Mouse (Mus musculus) stomach, embryonic 15.5 days (tissue): Measurements from ENCODE around the gene Necab3. TPM values are rescaled to one million over a fixed set of nuclear protein-coding genes. Genes with fewer than 3 reads are reported as not detected.
A peak's percentile ranks its signal among the peaks of the same experiment; 100 is the strongest.

ENCODE experiments used
- ATAC-seq: fragments of 200-750 bp; cut with Nextera tagmentation; 2 replicates; pipeline ENCODE4 v1.8.0; 2017; ENCODE audit warnings: low read depth, moderate number of reproducible peaks, moderate TSS enrichment; ENCODE audit not compliant: insufficient read depth, low FRiP score
- H3K27ac ChIP-seq: fragments of 300-500 bp; sonication (generic); 2 replicates; pipeline ENCODE4 v1.5.1; 2015; ENCODE audit warnings: mild to moderate bottlenecking, inconsistent platforms
- H3K27me3 ChIP-seq: fragments of 300-500 bp; sonication (generic); replicated peaks from 2 replicates; pipeline ENCODE4 v1.6.1; 2015; ENCODE audit warnings: inconsistent platforms
- H3K36me3 ChIP-seq: fragments of 300-500 bp; sonication (generic); 2 replicates; pipeline ENCODE4 v1.6.1; 2015; ENCODE audit warnings: inconsistent platforms
- H3K4me1 ChIP-seq: fragments of 300-500 bp; sonication (generic); 2 replicates; pipeline ENCODE4 v1.6.1; 2015; ENCODE audit warnings: inconsistent platforms
- H3K4me2 ChIP-seq: fragments of 300-500 bp; sonication (generic); 2 replicates; pipeline ENCODE4 v1.6.1; 2015; ENCODE audit warnings: mild to moderate bottlenecking, inconsistent platforms
- H3K4me3 ChIP-seq: fragments of 300-500 bp; sonication (generic); replicated peaks from 2 replicates; pipeline ENCODE4 v1.5.1; 2015; ENCODE audit warnings: inconsistent platforms
- H3K9ac ChIP-seq: fragments of 300-500 bp; sonication (generic); 2 replicates; pipeline ENCODE4 v1.6.1; 2015; ENCODE audit warnings: inconsistent platforms
- H3K9me3 ChIP-seq: fragments of 300-500 bp; sonication (generic); 2 replicates; pipeline ENCODE4 v1.6.1; 2016; ENCODE audit warnings: inconsistent platforms
- WGBS: fragments of 180-500 bp; shearing (Covaris S2); methylation state at CpG from one replicate; pipeline ENCODE4 v1.1.7; 2015; 5-methylcytosine and 5-hydroxymethylcytosine counted together
- polyA plus RNA-seq: library from polyadenylated mRNA; unstranded; fragments of >200 nt; fragmentation: Nextera tagmentation; extraction: Ambion mirVana; gene quantifications from 2 replicates; pipeline ENCODE4 v1.2.1, GENCODE M21; 2015

The Necab3 gene
- polyA plus RNA-seq, 1 experiment from 2014 or later: 2.5 TPM

DNA sequence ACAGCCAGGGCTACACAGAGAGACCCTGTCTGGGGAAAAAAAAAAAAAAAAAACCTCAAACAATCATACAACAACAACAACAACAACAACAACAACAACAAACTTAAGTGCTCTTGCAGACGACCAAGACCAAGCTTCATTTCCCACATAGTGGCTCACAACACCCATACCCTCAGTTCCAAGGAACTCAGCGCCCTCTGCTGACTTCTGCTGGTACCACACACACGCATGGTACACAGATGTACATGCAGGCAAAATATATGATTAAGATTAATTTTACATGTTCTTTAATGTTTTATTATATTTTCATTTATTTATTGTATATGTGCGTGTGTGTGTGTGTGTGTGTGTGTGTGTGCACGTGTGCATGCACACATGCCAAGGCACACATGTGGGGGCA, 27.7 kb upstream of the Necab3 start:
- H3K4me3 ChIP-seq: no peak overlapping the region
- peaks cover 5% of the 10 kb centered on the region for H3K36me3 ChIP-seq
- H3K4me1 ChIP-seq: peaks cover 4% of the 10 kb centered on the region; the same call in 1 of the 2 replicates
- no peak overlapping the region for H3K4me2 ChIP-seq
- no peak for ATAC-seq
- H3K9ac ChIP-seq: no peak overlapping the region
- 75% methylated on average over 5 of the region's 5 CpGs for WGBS
- H3K9me3 ChIP-seq: no peaks in the 10 kb centered on the region
- no peak overlapping the region for H3K27ac ChIP-seq
- H3K27me3 ChIP-seq: no peaks in the 10 kb centered on the region

- peaks cover 4% of the 10 kb centered on the region; the same call in 1 of the 2 replicates for H3K4me1 ChIP-seq
These were observed 26.4 kb upstream of the Necab3 start for GRCm38 (mm10) chr2:154584931-154585601.

GRCm38 (mm10) chr2:154583906-154584872, 25.5 kb upstream of the Necab3 start:
- 50% methylated on average over 15 of the region's 15 CpGs for WGBS
- no peaks in the 10 kb centered on the region for H3K27me3 ChIP-seq
- H3K27ac ChIP-seq: no peak overlapping the region
- peaks cover 5% of the 10 kb centered on the region for H3K36me3 ChIP-seq
- H3K9ac ChIP-seq: no peak overlapping the region
- H3K9me3 ChIP-seq: no peaks in the 10 kb centered on the region
- H3K4me1 ChIP-seq: peaks cover 4% of the 10 kb centered on the region; the same call in 1 of the 2 replicates
- H3K4me3 ChIP-seq: no peak overlapping the region
- no peak overlapping the region for H3K4me2 ChIP-seq
- peak; percentile 67; the same call in 1 of the 2 replicates for ATAC-seq

More at GRCm38 (mm10) chr2:154584931-154585601, 26.4 kb upstream of the Necab3 start:
- H3K36me3 ChIP-seq: peaks cover 5% of the 10 kb centered on the region
- no peaks in the 10 kb centered on the region for H3K27me3 ChIP-seq
- no peaks in the 10 kb centered on the region for H3K9me3 ChIP-seq
- 69% methylated on average over 17 of the region's 17 CpGs for WGBS
- no peak for ATAC-seq
- no peak overlapping the region for H3K4me3 ChIP-seq
- H3K4me2 ChIP-seq: no peak overlapping the region
- no peak overlapping the region for H3K9ac ChIP-seq
- H3K27ac ChIP-seq: no peak overlapping the region

- Histone ChIP-seq H3K27me3 (no peaks in the 10 kb centered on the region), H3K9ac (no peak overlapping the region), H3K4me3 (no peak overlapping the region), H3K9me3 (no peaks in the 10 kb centered on the region), H3K4me1 (peaks cover 4% of the 10 kb centered on the region; the same call in 1 of the 2 replicates), H3K27ac (no peak overlapping the region), H3K4me2 (no peak overlapping the region), H3K36me3 (no peaks in the 10 kb centered on the region)
- no peak for ATAC-seq
- 68% methylated on average over 1 of the region's 1 CpGs for WGBS
These were observed 22.7 kb upstream of the Necab3 start for GRCm38 (mm10) chr2:154581421-154581820.

DNA sequence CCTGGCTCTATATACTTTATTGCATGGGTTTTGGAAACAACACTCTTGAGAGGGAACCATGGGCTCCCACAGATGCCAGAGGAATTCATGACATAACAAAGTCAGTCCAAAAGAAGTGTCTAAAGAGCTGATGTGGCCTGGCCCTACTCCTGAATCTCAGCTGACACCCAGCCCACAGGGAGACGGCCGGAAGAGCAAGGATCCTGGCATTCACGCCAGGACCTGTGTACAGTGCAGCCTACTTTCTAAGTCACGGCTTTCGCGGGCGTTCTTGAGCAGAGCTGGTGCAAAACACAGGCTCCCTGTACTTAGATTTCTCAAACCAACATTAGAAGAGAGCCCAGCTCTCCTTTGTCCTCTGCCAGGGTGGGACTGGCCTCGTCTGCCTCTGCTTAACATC, 21.9 kb upstream of the Necab3 start:
- ATAC-seq: no peak
- WGBS: 77% methylated on average over 8 of the region's 8 CpGs
- H3K27ac ChIP-seq: no peak overlapping the region

DNA sequence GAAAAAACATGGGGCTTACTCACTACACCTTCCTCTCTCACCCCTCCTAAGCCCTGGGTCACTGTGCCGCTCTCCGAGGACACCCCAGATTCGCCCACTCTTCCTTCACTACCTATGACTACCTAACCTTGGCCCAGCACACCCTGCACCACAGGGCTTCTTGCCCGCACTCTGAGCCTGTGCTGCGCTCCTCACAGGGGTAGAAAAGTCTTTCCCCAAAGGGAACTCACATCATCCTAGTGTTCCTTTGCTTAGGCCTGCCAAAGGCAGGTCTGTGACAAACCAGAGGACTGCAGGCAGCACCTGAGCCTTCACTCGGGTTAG, 19.0 kb upstream of the Necab3 start:
- no peak overlapping the region for H3K27ac ChIP-seq
- no peak overlapping the region for H3K9ac ChIP-seq
- no peaks in the 10 kb centered on the region for H3K36me3 ChIP-seq
- 88% methylated on average over 6 of the region's 6 CpGs for WGBS
- H3K27me3 ChIP-seq: no peaks in the 10 kb centered on the region
- H3K9me3 ChIP-seq: no peaks in the 10 kb centered on the region
- H3K4me3 ChIP-seq: no peak overlapping the region
- no peak overlapping the region for H3K4me2 ChIP-seq
- H3K4me1 ChIP-seq: no peaks in the 10 kb centered on the region
- no peak for ATAC-seq

More for the DNA sequence above, 21.9 kb upstream of the Necab3 start:
- Histone ChIP-seq H3K4me1 (peaks cover 4% of the 10 kb centered on the region; the same call in 1 of the 2 replicates), H3K4me3 (no peak overlapping the region), H3K9ac (no peak overlapping the region), H3K4me2 (no peak overlapping the region), H3K9me3 (no peaks in the 10 kb centered on the region), H3K36me3 (no peaks in the 10 kb centered on the region), H3K27me3 (no peaks in the 10 kb centered on the region)

- H3K4me1 ChIP-seq: no peaks in the 10 kb centered on the region
- H3K27ac ChIP-seq: no peak overlapping the region
- H3K9ac ChIP-seq: no peak overlapping the region
- no peaks in the 10 kb centered on the region for H3K36me3 ChIP-seq
- no peak overlapping the region for H3K4me3 ChIP-seq
- no peak overlapping the region for H3K4me2 ChIP-seq
- WGBS: 63% methylated on average over 12 of the region's 12 CpGs
- H3K9me3 ChIP-seq: no peaks in the 10 kb centered on the region
- no peak for ATAC-seq
- no peaks in the 10 kb centered on the region for H3K27me3 ChIP-seq
These were observed 18.4 kb upstream of the Necab3 start for GRCm38 (mm10) chr2:154576876-154577743.

GRCm38 (mm10) chr2:154574271-154574670, 15.6 kb upstream of the Necab3 start:
- WGBS: 79% methylated on average over 7 of the region's 7 CpGs
- ATAC-seq: no peak
- no peaks in the 10 kb centered on the region for H3K36me3 ChIP-seq

GRCm38 (mm10) chr2:154572996-154573395, 14.3 kb upstream of the Necab3 start:
- Histone ChIP-seq H3K36me3 (no peaks in the 10 kb centered on the region), H3K9me3 (no peaks in the 10 kb centered on the region), H3K4me3 (no peak overlapping the region), H3K4me1 (peaks cover 21% of the 10 kb centered on the region), H3K4me2 (no peak overlapping the region), H3K27me3 (no peaks in the 10 kb centered on the region), H3K27ac (no peak overlapping the region), H3K9ac (no peak overlapping the region)
- ATAC-seq: no peak
- WGBS: 79% methylated on average over 3 of the region's 3 CpGs

More at GRCm38 (mm10) chr2:154574271-154574670, 15.6 kb upstream of the Necab3 start:
- Histone ChIP-seq H3K4me2 (no peak overlapping the region), H3K27ac (no peak overlapping the region), H3K9me3 (no peaks in the 10 kb centered on the region), H3K9ac (no peak overlapping the region), H3K27me3 (no peaks in the 10 kb centered on the region), H3K4me3 (no peak overlapping the region), H3K4me1 (peaks cover 12% of the 10 kb centered on the region; the same call in 1 of the 2 replicates)

GRCm38 (mm10) chr2:154571976-154572375, 13.3 kb upstream of the Necab3 start:
- peaks cover 26% of the 10 kb centered on the region for H3K4me1 ChIP-seq
- H3K4me2 ChIP-seq: no peak overlapping the region
- H3K9me3 ChIP-seq: no peaks in the 10 kb centered on the region
- H3K4me3 ChIP-seq: no peak overlapping the region
- WGBS: 54% methylated on average over 8 of the region's 8 CpGs
- H3K36me3 ChIP-seq: no peaks in the 10 kb centered on the region
- no peak overlapping the region for H3K27ac ChIP-seq
- no peak overlapping the region for H3K9ac ChIP-seq
- H3K27me3 ChIP-seq: no peaks in the 10 kb centered on the region
- no peak for ATAC-seq

DNA sequence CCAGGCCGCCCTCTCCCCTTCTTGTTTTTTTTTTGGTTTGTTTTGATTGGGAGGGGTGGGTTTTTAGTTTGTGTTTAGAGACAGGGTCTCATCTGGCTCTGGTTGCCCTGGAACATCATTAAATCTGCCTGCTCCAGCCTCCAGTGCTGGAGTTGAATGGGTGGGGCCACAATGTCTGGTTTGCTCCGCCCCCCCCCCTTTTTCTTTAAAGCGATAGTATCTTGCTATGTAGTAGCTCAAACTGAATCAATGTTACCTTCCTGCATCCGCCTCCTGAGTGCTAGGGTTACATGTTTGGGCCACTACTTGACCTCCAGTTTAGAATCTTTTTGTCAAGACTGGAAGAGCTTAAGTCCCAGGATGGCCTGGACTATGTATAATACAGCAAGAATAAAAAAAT, 12.6 kb upstream of the Necab3 start:
- Histone ChIP-seq H3K9me3 (no peaks in the 10 kb centered on the region), H3K4me2 (no peak overlapping the region), H3K36me3 (no peaks in the 10 kb centered on the region), H3K4me1 (peaks cover 31% of the 10 kb centered on the region), H3K27me3 (no peaks in the 10 kb centered on the region), H3K9ac (no peak overlapping the region), H3K4me3 (no peak overlapping the region), H3K27ac (0 out of 2 replicates have a peak overlapping the region, but pooled peaks have one; percentile 4)
- 72% methylated on average over 4 of the region's 4 CpGs for WGBS
- no peak for ATAC-seq
